Mouse (Mus musculus) activated CD4-positive, CD25-positive, alpha-beta regulatory T cell, adult 9 weeks (primary cell): ENCODE data around the gene Igsf23. TPM values are rescaled to one million over a fixed set of nuclear protein-coding genes. Genes with fewer than 3 reads are reported as not detected.

Source experiments
- polyA plus RNA-seq: library from polyadenylated mRNA; unstranded; fragments of 100-300 nt; shearing (Covaris generic); gene quantifications from one replicate; pipeline ENCODE4 v1.2.1, GENCODE M21; 2017

Igsf23 gene
- 28.3 TPM for polyA plus RNA-seq

GRCm38 (mm10) chr7:19950589-19950988 lies at the start of gene Igsf23:
Gene Igsf23, minus strand, starts transcription at chr7:19950756.

GRCm38 (mm10) chr7:19991165-19991564 lies 40.6 kb upstream of the Igsf23 start, which contains the start of gene Nlrp9b:
Gene Nlrp9b, plus strand, starts transcription at chr7:19991465.

GRCm38 (mm10) chr7:19964985-19965579 lies 14.5 kb upstream of the Igsf23 start, which contains the start of gene Ceacam20:
Gene Ceacam20, plus strand, starts transcription at chr7:19965412.

GRCm38 (mm10) chr7:19920506-19921261 lies 29.9 kb downstream of the Igsf23 start, which contains the start of gene Pvr:
Gene Pvr, minus strand, starts transcription at chr7:19921160.

DNA sequence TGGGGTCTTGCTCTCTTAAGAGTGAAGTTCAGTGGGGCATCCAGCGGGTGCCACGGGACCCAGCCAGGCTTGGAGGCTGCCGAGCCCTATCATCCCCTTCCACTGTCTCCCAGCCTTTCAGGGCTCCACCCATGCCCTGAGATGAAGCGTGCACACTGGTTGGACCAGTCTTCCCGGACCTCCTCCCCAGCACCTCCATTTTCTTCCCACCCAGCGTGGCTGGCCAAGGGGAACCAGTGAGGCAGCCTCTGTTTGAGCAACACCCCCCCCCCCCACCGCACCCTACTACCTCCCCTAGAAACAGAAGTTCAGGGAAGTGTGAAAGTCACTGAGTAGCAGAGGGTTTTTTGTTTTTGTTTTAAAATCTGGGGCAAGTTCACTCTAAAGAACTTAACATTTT lies 62.7 kb downstream of the Igsf23 start, which contains the start of gene Ceacam19:
TSS of gene Ceacam19 (minus strand) at position 117 of the 400 bp plus-strand sequence.

Other genes with a start within 250 kb of the Igsf23 start
- gene Tomm40, start 235.3 kb downstream of the Igsf23 start, polyA plus RNA-seq: 19.1 TPM
- 1.2 TPM for gene Nectin2, start 200.3 kb downstream of the Igsf23 start, polyA plus RNA-seq
- 19.5 TPM for gene Bcam, start 179.7 kb downstream of the Igsf23 start, polyA plus RNA-seq
- 0.45 TPM for gene Cblc, start 153.9 kb downstream of the Igsf23 start, polyA plus RNA-seq
- gene Bcl3, start 128.0 kb downstream of the Igsf23 start, polyA plus RNA-seq: 16.8 TPM
- 0.28 TPM for gene Gm19345, start 98.8 kb downstream of the Igsf23 start, polyA plus RNA-seq
- 0.29 TPM for gene Ceacam16, start 89.5 kb downstream of the Igsf23 start, polyA plus RNA-seq
- not detected for gene Ceacam19, start 62.8 kb downstream of the Igsf23 start, polyA plus RNA-seq
- 43.6 TPM for gene Pvr, start 29.6 kb downstream of the Igsf23 start, polyA plus RNA-seq
- gene Ceacam20, start 14.7 kb upstream of the Igsf23 start, polyA plus RNA-seq: not detected
- gene Nlrp9b, start 40.7 kb upstream of the Igsf23 start, polyA plus RNA-seq: not detected
- gene Vmn1r91, start 148.9 kb upstream of the Igsf23 start, polyA plus RNA-seq: not detected
- not detected for gene Gm16442, start 171.8 kb upstream of the Igsf23 start, polyA plus RNA-seq
- gene Vmn1r93, start 188.3 kb upstream of the Igsf23 start, polyA plus RNA-seq: not detected
- not detected for gene Vmn1r94, start 217.6 kb upstream of the Igsf23 start, polyA plus RNA-seq
- gene Vmn1r95, start 243.0 kb upstream of the Igsf23 start, polyA plus RNA-seq: not detected